Mouse (Mus musculus) G1E (cell line): ENCODE data around the gene Calm5. TPM values are rescaled to one million over a fixed set of nuclear protein-coding genes. Genes with fewer than 3 reads are reported as not detected.

Experiments
- ATAC-seq: 2 replicates; pipeline ENCODE4 v1.8.0; 2016; ENCODE audit warnings: mild to moderate bottlenecking; ENCODE audit not compliant: insufficient number of reproducible peaks, poor library complexity, low FRiP score, severe bottlenecking; ENCODE audit errors: extremely low read depth
- DNase-seq: peaks from one replicate; pipeline ENCODE4 v3.0.0; 2012; ENCODE audit warnings: low spot score
- H3K27me3 ChIP-seq: 2 replicates; pipeline ENCODE4 v1.6.1; 2012; ENCODE audit warnings: mild to moderate bottlenecking, low read length, inconsistent platforms; ENCODE audit not compliant: insufficient read depth
- H3K36me3 ChIP-seq: replicated peaks from 2 replicates; pipeline ENCODE3; 2012; ENCODE audit warnings: mild to moderate bottlenecking, inconsistent platforms
- H3K4me1 ChIP-seq: 2 replicates; pipeline ENCODE4 v1.6.1; 2012; ENCODE audit warnings: low read depth, low read length, inconsistent platforms, mixed read lengths; ENCODE audit not compliant: insufficient read depth
- H3K4me3 ChIP-seq: 2 replicates; pipeline ENCODE4 v1.5.1; 2012; ENCODE audit warnings: low read depth, mild to moderate bottlenecking, inconsistent platforms, low read length, moderate library complexity, mixed read lengths
- H3K9me3 ChIP-seq: replicated peaks from 2 replicates; pipeline ENCODE4 v1.6.1; 2012; ENCODE audit warnings: inconsistent platforms
- GATA1 ChIP-seq: IDR thresholded peaks from 2 replicates; pipeline ENCODE4 v1.6.1; 2012; ENCODE audit warnings: borderline replicate concordance, low read length, inconsistent platforms, mixed read lengths
- GATA2 ChIP-seq: IDR thresholded peaks from 2 replicates; pipeline ENCODE4 v1.6.1; 2012; ENCODE audit warnings: low read depth, low read length, inconsistent platforms, borderline replicate concordance
- POLR2AphosphoS5 ChIP-seq: IDR thresholded peaks from 2 replicates; pipeline ENCODE4 v1.6.1; 2012; ENCODE audit warnings: low read depth, low read length, inconsistent platforms; ENCODE audit not compliant: insufficient replicate concordance
- TAL1 ChIP-seq: conservative IDR thresholded peaks from 2 replicates; pipeline ENCODE4 v1.6.1; 2012; ENCODE audit warnings: low read depth, low read length, inconsistent platforms, mixed read lengths
- polyA plus RNA-seq: library from polyadenylated mRNA; stranded (reverse); fragments of >175 nt; gene quantifications from 2 replicates; pipeline ENCODE4 v1.2.3, GENCODE M21; 2012
- total RNA-seq, 2 experiments: library from RNA; stranded (forward) in 1 of 2; stranded (reverse) in 1 of 2; fragments of 200-1000 nt in 1 of 2; fragments of >200 nt in 1 of 2; fragmentation: Nextera tagmentation in 1 of 2; gene quantifications; 2 replicates each; pipeline ENCODE4 v1.2.3; 2014 to 2017

The Calm5 gene
- total and polyA plus RNA-seq, 3 experiments = not detected

DNA sequence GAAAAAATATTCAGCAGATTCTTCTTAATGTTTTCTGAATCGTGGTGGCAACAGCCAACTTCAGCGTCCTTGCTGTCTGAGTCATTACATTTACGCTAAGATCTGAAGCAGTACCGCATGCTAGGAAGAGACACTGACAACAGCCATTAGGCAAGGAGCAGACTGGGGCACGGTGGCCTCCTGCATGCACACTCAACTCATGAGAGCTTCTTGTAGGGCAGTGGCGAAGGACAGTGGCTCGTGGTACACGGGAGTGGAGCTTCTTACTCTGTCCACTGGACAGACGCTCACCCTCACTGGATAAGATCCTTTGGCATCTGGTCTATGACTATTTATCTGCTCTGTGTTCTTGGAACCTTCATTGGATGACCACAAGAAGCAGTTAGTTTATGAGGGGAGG, 45.3 kb downstream of the Calm5 start:
- no peaks in the 10 kb centered on the region for H3K27me3 ChIP-seq
- no peak for ATAC-seq
- no peaks in the 10 kb centered on the region for H3K9me3 ChIP-seq
- peaks cover 2% of the 10 kb centered on the region; the same call in 1 of the 2 replicates for H3K4me1 ChIP-seq
- TF ChIP-seq GATA1 (no peak), POLR2AphosphoS5 (no peak), GATA2 (no peak), TAL1 (no peak)
- H3K36me3 ChIP-seq = peaks cover 63% of the 10 kb centered on the region
- no peak overlapping the region for H3K4me3 ChIP-seq
- no peak for DNase-seq

Other genes with a start within 250 kb of the Calm5 start
- 126 and 150 TPM in 2 replicates for gene Fam208b, start 243.1 kb upstream of the Calm5 start, total RNA-seq (2014; fragmentation: Nextera tagmentation)
- 57.0 and 58.2 TPM in 2 replicates for gene Fam208b, start 243.1 kb upstream of the Calm5 start, total RNA-seq (2017)
- gene Fam208b, start 243.1 kb upstream of the Calm5 start, polyA plus RNA-seq = 7.3 and 7.6 TPM in 2 replicates
- not detected in 2 replicates for gene Asb13, start 220.1 kb upstream of the Calm5 start, total RNA-seq (2014; fragmentation: Nextera tagmentation)
- gene Asb13, start 220.1 kb upstream of the Calm5 start, total RNA-seq (2017) = 0.06 and 0.11 TPM in 2 replicates
- gene Asb13, start 220.1 kb upstream of the Calm5 start, polyA plus RNA-seq = not detected in 2 replicates
- gene Calml3, start 49.9 kb upstream of the Calm5 start, total RNA-seq (2014; fragmentation: Nextera tagmentation) = not detected in 2 replicates
- 0.27 TPM in 1 of 2 replicates, not detected in the other for gene Calml3, start 49.9 kb upstream of the Calm5 start, total RNA-seq (2017)
- not detected in 2 replicates for gene Calml3, start 49.9 kb upstream of the Calm5 start, polyA plus RNA-seq
- gene Calm4, start 16.4 kb upstream of the Calm5 start, total RNA-seq (2014; fragmentation: Nextera tagmentation) = not detected in 2 replicates
- gene Calm4, start 16.4 kb upstream of the Calm5 start, total RNA-seq (2017) = not detected in 2 replicates
- not detected in 2 replicates for gene Calm4, start 16.4 kb upstream of the Calm5 start, polyA plus RNA-seq
- 43.6 and 47.6 TPM in 2 replicates for gene Net1, start 64.0 kb downstream of the Calm5 start, total RNA-seq (2014; fragmentation: Nextera tagmentation)
- gene Net1, start 64.0 kb downstream of the Calm5 start, total RNA-seq (2017) = 60.5 and 103 TPM in 2 replicates
- 45.6 and 48.8 TPM in 2 replicates for gene Net1, start 64.0 kb downstream of the Calm5 start, polyA plus RNA-seq
- gene Tubal3, start 64.1 kb downstream of the Calm5 start, total RNA-seq (2014; fragmentation: Nextera tagmentation) = not detected in 2 replicates
- 0.16 TPM in 1 of 2 replicates, not detected in the other for gene Tubal3, start 64.1 kb downstream of the Calm5 start, total RNA-seq (2017)
- not detected in 2 replicates for gene Tubal3, start 64.1 kb downstream of the Calm5 start, polyA plus RNA-seq
- gene Ucn3, start 91.2 kb downstream of the Calm5 start, total RNA-seq (2014; fragmentation: Nextera tagmentation) = not detected in 2 replicates
- gene Ucn3, start 91.2 kb downstream of the Calm5 start, total RNA-seq (2017) = 0.11 and 0.23 TPM in 2 replicates
- gene Ucn3, start 91.2 kb downstream of the Calm5 start, polyA plus RNA-seq = not detected in 2 replicates
- gene Akr1c14, start 194.8 kb downstream of the Calm5 start, total RNA-seq (2014; fragmentation: Nextera tagmentation) = not detected in 2 replicates
- gene Akr1c14, start 194.8 kb downstream of the Calm5 start, total RNA-seq (2017) = not detected in 2 replicates
- not detected in 2 replicates for gene Akr1c14, start 194.8 kb downstream of the Calm5 start, polyA plus RNA-seq